Mouse (Mus musculus): ENCODE measurements around the gene Baiap2. TPM values are rescaled to one million over a fixed set of nuclear protein-coding genes. Genes with fewer than 3 reads are reported as not detected.

Baiap2 gene
- polyA plus RNA-seq, 1 experiment: 5.5 TPM

DNA sequence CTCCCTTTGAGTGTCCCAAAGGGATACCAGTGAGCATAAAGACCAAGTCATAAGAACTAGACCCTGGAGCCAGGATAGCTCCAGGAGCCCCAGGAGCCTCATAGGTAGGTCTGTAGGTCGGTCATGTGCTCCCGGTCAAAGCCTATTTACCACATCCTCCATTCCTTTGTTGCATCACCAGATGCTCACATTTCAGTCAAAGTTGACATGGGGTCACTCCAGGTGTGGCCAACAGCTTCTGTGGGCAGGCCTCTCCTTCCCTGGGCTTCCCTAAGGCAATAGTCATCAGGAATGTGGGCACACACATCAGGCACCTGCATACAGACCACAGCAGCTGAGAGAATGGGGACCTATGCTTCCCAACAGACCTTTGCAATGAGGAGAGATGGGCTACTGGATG, 25.3 kb downstream of the Baiap2 start:
- H3K4me3 ChIP-seq (ENCODE audit: insufficient read depth, low read depth, low read length): no peak overlapping the region
- H3K4me1 ChIP-seq (ENCODE audit: control insufficient read depth, insufficient read depth, insufficient read length, low read length): no peaks in the 10 kb centered on the region
- H3K27ac ChIP-seq (replicated peaks; ENCODE audit: low read depth, low read length): no peak overlapping the region

DNA sequence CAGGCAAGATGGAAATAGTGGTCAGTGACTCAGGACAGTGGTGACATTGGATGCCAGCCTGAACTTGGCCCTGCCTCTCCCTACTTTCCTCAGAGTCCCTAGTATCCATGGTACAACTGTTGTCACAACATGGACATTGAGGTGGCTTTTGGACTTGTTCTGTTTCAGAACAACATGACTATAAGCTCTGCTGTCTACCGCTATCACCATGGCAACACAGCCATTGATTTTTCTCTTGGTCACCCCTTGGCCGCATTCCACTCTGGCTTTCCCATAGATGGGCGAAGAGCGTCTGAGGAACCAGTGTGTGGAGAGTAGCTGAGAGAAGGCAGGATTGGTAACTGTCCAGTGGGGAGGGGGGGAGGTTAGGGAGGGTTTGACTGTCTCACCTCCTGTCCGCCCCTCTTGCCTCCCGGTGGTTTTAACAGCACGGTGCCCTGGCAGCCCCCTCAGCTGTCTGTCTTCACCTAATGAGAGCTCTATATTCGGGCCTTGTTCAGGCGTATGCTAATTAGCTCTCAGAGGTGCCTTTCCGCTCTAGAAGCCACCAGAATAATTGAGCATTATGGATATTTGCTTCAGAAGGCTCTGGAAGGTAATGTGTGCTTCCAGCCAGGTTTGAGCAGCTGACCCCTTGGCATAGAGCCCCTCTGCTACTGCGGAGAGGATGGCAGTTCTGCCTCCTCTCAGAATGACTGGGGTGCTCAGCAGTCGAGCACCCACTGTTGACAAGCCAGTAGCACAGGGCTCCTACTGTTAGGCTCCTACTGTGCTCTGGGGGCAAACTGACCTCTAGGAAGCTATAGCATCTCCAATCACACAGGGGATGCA, 27.7 kb downstream of the Baiap2 start:
- Histone ChIP-seq H3K4me1 (ENCODE audit: control insufficient read depth, insufficient read depth, insufficient read length, low read length) (no peaks in the 10 kb centered on the region), H3K27ac (replicated peaks; ENCODE audit: low read depth, low read length) (no peak overlapping the region), H3K4me3 (ENCODE audit: insufficient read depth, low read depth, low read length) (no peak overlapping the region)

DNA sequence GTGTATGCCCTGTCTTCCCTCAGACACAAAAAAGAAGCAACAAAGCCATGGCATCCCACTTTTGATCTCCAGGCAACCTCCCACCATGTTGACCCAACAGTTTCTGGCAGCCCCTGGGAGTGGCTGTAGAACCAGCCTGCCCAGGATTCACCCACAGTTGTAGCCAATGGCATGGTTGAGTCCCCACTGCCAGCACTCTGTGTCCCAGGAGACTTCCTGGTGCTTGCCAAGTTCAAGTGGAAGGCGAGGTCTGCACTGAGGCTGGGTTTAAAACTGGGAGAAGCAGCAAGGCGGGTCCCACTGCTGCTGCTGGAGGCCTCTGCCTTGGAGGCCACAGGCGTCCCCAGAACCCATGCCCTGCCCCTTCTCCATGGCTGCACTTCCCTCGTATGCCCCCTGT, 31.2 kb downstream of the Baiap2 start:
- H3K27ac ChIP-seq (replicated peaks; ENCODE audit: low read depth, low read length): no peak overlapping the region
- H3K4me1 ChIP-seq (ENCODE audit: control insufficient read depth, insufficient read depth, insufficient read length, low read length): peaks cover 11% of the 10 kb centered on the region
- H3K4me3 ChIP-seq (ENCODE audit: insufficient read depth, low read depth, low read length): no peak overlapping the region

DNA sequence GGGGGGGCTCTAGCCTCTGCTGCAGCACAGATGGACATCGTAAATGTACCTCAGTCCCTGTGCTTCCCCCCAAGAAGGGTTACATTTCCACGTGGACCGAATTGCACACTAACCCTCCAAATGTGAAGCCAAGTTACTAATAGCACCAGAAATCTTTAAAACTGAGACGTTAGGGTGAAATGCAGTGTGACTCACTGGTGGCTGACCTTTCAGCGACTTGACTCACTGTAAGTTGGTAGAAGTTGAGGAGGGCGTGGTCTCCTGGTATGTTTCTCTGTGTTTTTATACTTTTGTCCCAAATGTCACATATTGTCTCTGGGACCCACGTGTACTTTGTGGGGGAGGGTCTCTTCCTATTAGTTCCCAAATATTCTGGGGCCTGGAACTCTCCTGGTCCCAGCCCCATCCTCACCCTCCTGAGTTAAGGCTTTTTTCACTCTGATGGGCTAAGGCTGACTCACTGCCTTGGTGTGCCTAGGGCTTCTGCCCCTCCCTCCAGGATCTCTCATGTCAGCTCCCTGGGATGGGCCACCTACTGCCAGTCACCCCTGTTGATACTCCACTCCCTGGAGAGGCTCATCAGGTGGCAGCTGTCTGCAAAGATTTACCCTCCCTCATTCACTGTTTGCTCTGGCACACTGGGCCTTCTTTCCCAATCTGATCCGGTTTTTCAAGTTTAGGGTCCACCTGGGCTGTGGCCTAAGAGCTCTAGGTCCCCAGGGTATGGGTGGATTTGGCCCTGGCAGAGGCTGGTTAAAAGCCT, 33.4 kb downstream of the Baiap2 start:
- Histone ChIP-seq H3K4me3 (ENCODE audit: insufficient read depth, low read depth, low read length) (no peak overlapping the region), H3K27ac (replicated peaks; ENCODE audit: low read depth, low read length) (peak overlapping the region; percentile 36; the same call in 1 of the 2 replicates), H3K4me1 (ENCODE audit: control insufficient read depth, insufficient read depth, insufficient read length, low read length) (peaks cover 24% of the 10 kb centered on the region)

DNA sequence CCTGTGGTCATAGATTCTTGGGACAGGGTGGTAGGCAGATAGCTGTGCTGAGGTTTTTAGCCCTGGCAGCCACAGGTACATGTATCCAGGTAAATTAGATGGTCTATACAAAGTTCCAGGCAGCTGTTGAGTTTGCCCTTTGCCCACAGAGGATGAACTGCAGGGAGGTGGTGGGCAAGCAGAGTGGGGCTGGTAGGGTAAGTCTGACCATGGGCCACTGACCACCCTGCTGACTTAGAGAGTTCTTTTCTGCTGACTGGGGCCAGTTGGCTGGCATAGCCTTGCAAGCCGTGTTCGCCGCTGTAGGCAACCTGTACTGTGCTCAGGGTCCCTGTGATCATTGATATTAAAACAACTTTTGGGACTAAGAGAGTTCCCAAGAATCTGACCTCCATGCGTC, 36.1 kb downstream of the Baiap2 start:
- Histone ChIP-seq H3K27ac (replicated peaks; ENCODE audit: low read depth, low read length) (no peak overlapping the region), H3K4me1 (ENCODE audit: control insufficient read depth, insufficient read depth, insufficient read length, low read length) (peaks cover 36% of the 10 kb centered on the region), H3K4me3 (ENCODE audit: insufficient read depth, low read depth, low read length) (no peak overlapping the region)

DNA sequence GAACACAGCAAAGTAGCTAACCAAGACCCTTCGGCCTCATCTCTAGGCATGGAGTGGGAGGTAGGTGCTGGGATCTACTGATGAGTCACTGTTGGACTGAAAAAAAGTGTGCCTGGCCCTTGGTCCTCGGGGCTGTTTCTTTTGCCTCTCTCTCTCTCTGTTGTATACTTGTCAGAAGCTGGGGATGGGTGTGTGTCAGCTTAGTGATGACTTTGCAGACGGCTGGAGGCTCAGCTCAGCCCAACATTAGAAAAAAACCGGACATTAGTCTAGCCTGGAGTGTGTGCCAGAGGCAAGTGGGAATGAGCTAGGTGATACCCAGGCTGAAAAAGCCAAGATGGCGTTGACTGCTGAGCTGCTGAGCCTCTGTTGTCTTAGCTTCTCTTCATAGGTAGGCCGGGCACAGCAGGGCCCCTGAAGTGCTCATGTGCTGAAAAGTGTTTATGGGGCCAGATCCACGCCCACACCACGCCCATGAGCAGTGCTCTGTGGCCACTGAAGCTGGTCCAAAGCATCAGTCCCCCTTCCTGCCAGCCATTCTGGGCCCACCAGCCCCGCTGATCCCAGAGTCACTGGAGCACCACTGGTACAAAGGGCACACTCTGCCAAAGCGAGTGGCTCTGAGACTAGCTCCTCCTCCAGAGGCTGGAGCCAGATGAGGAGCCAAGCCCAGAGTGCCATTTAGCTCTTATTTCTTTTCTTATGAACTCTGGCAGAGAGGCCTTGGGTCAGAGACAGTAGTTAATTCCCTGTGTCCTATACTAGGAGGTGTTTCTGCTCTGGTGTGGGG, 37.2 kb downstream of the Baiap2 start:
- Histone ChIP-seq H3K27ac (replicated peaks; ENCODE audit: low read depth, low read length) (peak overlapping the region; percentile 16; the same call in 1 of the 2 replicates), H3K4me3 (ENCODE audit: insufficient read depth, low read depth, low read length) (no peak overlapping the region), H3K4me1 (ENCODE audit: control insufficient read depth, insufficient read depth, insufficient read length, low read length) (peaks cover 36% of the 10 kb centered on the region)

- Histone ChIP-seq H3K4me3 (ENCODE audit: insufficient read depth, low read depth, low read length) (no peak overlapping the region), H3K27ac (replicated peaks; ENCODE audit: low read depth, low read length) (no peak overlapping the region), H3K4me1 (ENCODE audit: control insufficient read depth, insufficient read depth, insufficient read length, low read length) (peaks cover 27% of the 10 kb centered on the region)
These were observed 39.2 kb downstream of the Baiap2 start for GRCm38 (mm10) chr11:119981769-119982168.

DNA sequence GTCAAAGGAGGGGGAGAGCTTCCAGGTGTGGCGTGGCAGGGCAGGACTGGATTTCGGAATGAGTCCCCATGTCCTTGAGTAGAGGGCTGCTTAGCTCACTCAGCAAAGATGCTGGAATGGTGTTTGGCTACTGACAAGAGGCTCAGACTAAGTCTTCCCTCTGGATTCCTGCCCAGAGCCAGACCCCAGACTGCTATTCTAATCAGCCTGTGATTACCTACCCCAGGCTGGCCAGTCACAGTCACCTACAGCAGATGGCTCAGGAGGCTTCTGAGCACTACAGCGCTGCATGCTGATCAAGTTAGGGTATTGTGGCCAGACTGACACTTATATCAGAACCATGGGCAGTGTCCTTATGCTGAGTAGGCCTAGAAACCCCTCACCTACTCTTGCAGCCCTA, 39.7 kb downstream of the Baiap2 start:
- Histone ChIP-seq H3K27ac (replicated peaks; ENCODE audit: low read depth, low read length) (no peak overlapping the region), H3K4me1 (ENCODE audit: control insufficient read depth, insufficient read depth, insufficient read length, low read length) (peaks cover 27% of the 10 kb centered on the region), H3K4me3 (ENCODE audit: insufficient read depth, low read depth, low read length) (no peak overlapping the region)

GRCm38 (mm10) chr11:119983151-119983550, 40.6 kb downstream of the Baiap2 start:
- H3K4me1 ChIP-seq (ENCODE audit: control insufficient read depth, insufficient read depth, insufficient read length, low read length): peaks cover 30% of the 10 kb centered on the region
- H3K4me3 ChIP-seq (ENCODE audit: insufficient read depth, low read depth, low read length): no peak overlapping the region
- no peak overlapping the region for H3K27ac ChIP-seq (replicated peaks; ENCODE audit: low read depth, low read length)

- H3K4me1 ChIP-seq (ENCODE audit: control insufficient read depth, insufficient read depth, insufficient read length, low read length): peaks cover 20% of the 10 kb centered on the region
- H3K4me3 ChIP-seq (ENCODE audit: insufficient read depth, low read depth, low read length): no peak overlapping the region
- no peak overlapping the region for H3K27ac ChIP-seq (replicated peaks; ENCODE audit: low read depth, low read length)
These were observed 44.3 kb downstream of the Baiap2 start for GRCm38 (mm10) chr11:119986751-119987425.

DNA sequence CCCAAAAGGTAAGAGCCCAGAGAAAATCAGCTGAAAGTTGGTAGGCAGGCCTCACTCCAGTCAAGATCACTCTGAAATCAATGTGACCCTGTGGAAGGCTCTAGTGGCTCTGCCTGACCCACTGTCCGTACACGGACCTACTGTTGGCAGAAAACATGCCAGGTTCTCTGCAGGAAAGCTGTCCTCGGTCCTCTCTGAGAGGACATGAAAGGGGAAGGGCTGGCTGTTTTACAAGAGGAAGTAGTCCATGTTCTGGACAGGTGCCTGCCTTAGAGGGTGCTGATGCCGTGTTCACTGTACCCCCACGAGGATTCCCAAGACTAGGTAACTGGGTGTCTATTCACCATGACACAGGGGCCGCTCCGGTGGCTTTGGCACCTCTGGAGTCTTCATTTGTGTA, 45.3 kb downstream of the Baiap2 start:
- Histone ChIP-seq H3K27ac (replicated peaks; ENCODE audit: low read depth, low read length) (no peak overlapping the region), H3K4me1 (ENCODE audit: control insufficient read depth, insufficient read depth, insufficient read length, low read length) (peaks cover 12% of the 10 kb centered on the region; the same call in 1 of the 2 replicates), H3K4me3 (ENCODE audit: insufficient read depth, low read depth, low read length) (no peak overlapping the region)

DNA sequence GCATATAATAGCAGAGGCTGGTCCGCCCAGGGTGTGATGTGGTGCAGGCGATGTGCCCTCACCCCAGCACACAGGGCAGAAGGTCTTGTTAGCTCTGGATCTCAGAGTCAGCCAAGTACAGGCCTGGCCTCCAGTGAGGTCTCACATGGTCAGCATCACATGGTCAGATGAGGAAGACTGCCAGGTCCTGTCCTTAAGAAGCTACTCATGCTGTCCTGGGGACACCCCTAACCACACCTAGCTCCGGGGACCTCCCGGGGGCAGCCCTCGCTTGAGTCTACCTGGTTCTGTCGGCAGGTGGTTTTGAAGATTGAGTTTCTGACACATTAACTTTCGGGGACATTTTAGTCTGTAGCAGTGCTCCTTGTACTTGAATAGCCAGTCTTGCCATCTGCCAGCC, 45.8 kb downstream of the Baiap2 start:
- Histone ChIP-seq H3K4me3 (ENCODE audit: insufficient read depth, low read depth, low read length) (no peak overlapping the region), H3K27ac (replicated peaks; ENCODE audit: low read depth, low read length) (peak overlapping the region; percentile 13; the same call in 1 of the 2 replicates), H3K4me1 (ENCODE audit: control insufficient read depth, insufficient read depth, insufficient read length, low read length) (peaks cover 12% of the 10 kb centered on the region; the same call in 1 of the 2 replicates)

DNA sequence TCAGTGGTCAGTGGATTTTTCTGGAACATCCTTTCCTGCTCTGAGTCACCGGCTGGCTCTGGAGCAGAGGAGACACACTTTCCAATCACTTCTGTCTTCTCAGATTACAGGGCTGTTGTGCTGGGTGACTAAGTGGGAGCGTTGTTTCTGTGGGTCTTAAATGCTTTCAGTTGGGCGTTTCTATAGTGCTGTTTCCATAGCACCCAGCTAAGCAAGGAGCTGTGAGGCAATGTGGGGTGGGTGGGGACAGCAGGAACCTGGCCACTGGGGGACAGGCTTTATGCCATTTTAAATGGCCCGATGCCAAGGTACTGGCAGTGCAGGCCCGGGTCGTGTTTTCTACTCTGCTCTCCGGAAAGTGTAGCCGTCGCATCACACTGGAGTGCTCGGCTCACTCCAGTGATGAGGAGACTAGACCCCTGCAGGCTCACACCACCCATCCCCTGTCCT, 46.6 kb downstream of the Baiap2 start:
- H3K4me1 ChIP-seq (ENCODE audit: control insufficient read depth, insufficient read depth, insufficient read length, low read length): peaks cover 12% of the 10 kb centered on the region; the same call in 1 of the 2 replicates
- H3K27ac ChIP-seq (replicated peaks; ENCODE audit: low read depth, low read length): no peak overlapping the region
- no peak overlapping the region for H3K4me3 ChIP-seq (ENCODE audit: insufficient read depth, low read depth, low read length)

DNA sequence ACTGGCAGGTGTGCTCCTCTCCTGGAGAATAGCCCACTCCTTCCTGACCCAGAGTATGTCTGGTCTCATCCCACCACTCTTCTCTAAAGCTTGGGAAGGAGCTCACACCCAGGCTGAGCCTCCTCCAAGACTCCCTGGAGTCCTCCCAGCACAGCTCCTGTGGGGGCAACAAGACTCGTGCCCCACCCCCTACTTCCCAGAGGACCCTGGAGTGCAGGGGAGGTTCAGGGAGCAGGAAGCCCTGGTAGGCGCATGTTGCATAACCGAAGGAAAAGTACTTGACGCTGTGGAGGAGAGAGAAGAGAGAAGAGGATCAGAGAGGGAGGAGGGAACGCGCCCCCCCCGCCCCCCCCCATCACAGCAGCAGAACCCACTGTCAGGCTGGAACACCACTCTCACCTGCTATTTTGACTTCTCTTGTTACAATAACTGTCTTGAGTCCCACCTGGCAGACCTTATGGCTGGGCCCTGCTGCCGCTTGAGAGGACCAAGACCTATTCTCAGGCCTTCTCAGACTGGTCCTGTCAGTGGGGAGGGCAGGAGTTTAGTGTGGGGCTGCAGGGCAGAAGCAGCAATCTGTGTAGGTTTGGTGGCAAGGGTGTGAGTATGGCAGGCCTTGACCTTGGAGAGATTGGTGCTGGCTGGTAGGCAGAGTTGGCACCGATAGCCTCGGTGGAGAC, 48.2 kb downstream of the Baiap2 start:
- Histone ChIP-seq H3K27ac (replicated peaks; ENCODE audit: low read depth, low read length) (no peak overlapping the region), H3K4me1 (ENCODE audit: control insufficient read depth, insufficient read depth, insufficient read length, low read length) (peaks cover 12% of the 10 kb centered on the region; the same call in 1 of the 2 replicates), H3K4me3 (ENCODE audit: insufficient read depth, low read depth, low read length) (no peak overlapping the region; the same call in 1 of the 2 replicates)
